Mouse (Mus musculus) heart, postnatal 25 days (tissue): Measurements from ENCODE around the gene Dbi. TPM values are rescaled to one million over a fixed set of nuclear protein-coding genes. Genes with fewer than 3 reads are reported as not detected.

Experiments used
- total RNA-seq, 2 experiments: library from RNA; stranded (reverse); gene quantifications; 2 replicates each; pipeline ENCODE4 v1.2.3; 2021

Dbi gene
- total RNA-seq, 2 experiments from 2014 or later, result 246 to 290 TPM

Other genes with a start within 250 kb of the Dbi start
- 1 to 10 TPM; 9.4 to 9.5 TPM for gene Tmem177, start 207.9 kb downstream of the Dbi start, total RNA-seq
- gene Cfap221, start 123.8 kb downstream of the Dbi start, total RNA-seq, result not detected
- not detected for gene Sctr, start 114.2 kb downstream of the Dbi start, total RNA-seq
- gene Tmem37, start 47.0 kb downstream of the Dbi start, total RNA-seq, result 1 to 10 TPM; 5.1 to 6.9 TPM
- gene 3110009E18Rik, start 109 bp upstream of the Dbi start, total RNA-seq, result 1 to 10 TPM; 4.1 to 4.7 TPM
- gene Steap3, start 151.6 kb upstream of the Dbi start, total RNA-seq, result 10 to 100 TPM; 26.8 to 35.9 TPM
- not detected for gene C1ql2, start 219.5 kb upstream of the Dbi start, total RNA-seq